Mouse (Mus musculus) heart, adult 2 months (tissue): ENCODE results near the gene Fam20c. TPM values are rescaled to one million over a fixed set of nuclear protein-coding genes. Genes with fewer than 3 reads are reported as not detected.

Source experiments
- DNase-seq, 2 experiments: peaks; one replicate each; pipeline ENCODE4 v3.0.0; 2021
- H3K27ac ChIP-seq: fragments of 200-600 bp; 2 replicates; pipeline ENCODE4 v1.8.1; 2022
- H3K27me3 ChIP-seq: fragments of 200-500 bp; 2 replicates; pipeline ENCODE4 v1.6.1; 2012; ENCODE audit warnings: mild to moderate bottlenecking, low read length, inconsistent platforms, mixed read lengths; ENCODE audit not compliant: control insufficient read depth, insufficient read depth
- H3K36me3 ChIP-seq: fragments of 200-500 bp; 2 replicates; pipeline ENCODE4 v1.6.1; 2012; ENCODE audit warnings: low read length, inconsistent platforms; ENCODE audit not compliant: control insufficient read depth, insufficient read depth
- H3K4me1 ChIP-seq: fragments of 200-500 bp; 2 replicates; pipeline ENCODE4 v1.6.1; 2011; ENCODE audit warnings: low read length; ENCODE audit not compliant: control insufficient read depth, insufficient read depth
- H3K4me3 ChIP-seq: fragments of 200-600 bp; 2 replicates; pipeline ENCODE4 v1.8.1; 2022
- H3K79me2 ChIP-seq: fragments of 200-500 bp; replicated peaks from 2 replicates; pipeline ENCODE4 v1.6.1; 2012; ENCODE audit warnings: mild to moderate bottlenecking, inconsistent platforms, low read length, moderate library complexity, mixed read lengths; ENCODE audit not compliant: control insufficient read depth, insufficient read depth
- H3K9ac ChIP-seq: fragments of 200-500 bp; 2 replicates; pipeline ENCODE4 v1.6.1; 2012; ENCODE audit warnings: low read depth, mild to moderate bottlenecking, control low read depth, inconsistent platforms, low read length, mixed read lengths
- CTCF ChIP-seq: fragments of 200-600 bp; IDR thresholded peaks from 2 replicates; pipeline ENCODE4 v1.8.1; 2022; ENCODE audit warnings: antibody characterized with exemption, mild to moderate bottlenecking, moderate library complexity
- EP300 ChIP-seq: fragments of 200-500 bp; IDR thresholded peaks from 2 replicates; pipeline ENCODE4 v1.6.1; 2011; ENCODE audit warnings: low read depth, low read length, control low read depth; ENCODE audit not compliant: insufficient read depth
- POLR2A ChIP-seq: fragments of 200-500 bp; IDR thresholded peaks from 2 replicates; pipeline ENCODE4 v1.6.1; 2011; ENCODE audit warnings: mild to moderate bottlenecking, low read depth, low read length, control low read depth; ENCODE audit not compliant: insufficient read depth
- WGBS: fragments of 180-500 bp; shearing (Covaris S2); methylation state at CpG from one replicate; pipeline ENCODE4 v1.1.7; 2018; 5-methylcytosine and 5-hydroxymethylcytosine counted together
- intact Hi-C: fragments of 180-260 bp; cut with DNase I; formaldehyde crosslinking; loops from one replicate; pipeline ENCODE4 v1.15.1; 2025
- polyA plus RNA-seq: library from polyadenylated mRNA; depleted of rRNA; stranded (reverse); fragments of >200 nt; gene quantifications from 2 replicates; pipeline ENCODE4 v1.2.3, GENCODE M21; 2012
- total RNA-seq, 2 experiments: library from RNA; stranded (reverse); gene quantifications; 2 replicates each; pipeline ENCODE4 v1.2.3; 2021

The Fam20c gene
- total and polyA plus RNA-seq, 3 experiments, result 10.0 to 14.7 (median 11.3) TPM

DNA sequence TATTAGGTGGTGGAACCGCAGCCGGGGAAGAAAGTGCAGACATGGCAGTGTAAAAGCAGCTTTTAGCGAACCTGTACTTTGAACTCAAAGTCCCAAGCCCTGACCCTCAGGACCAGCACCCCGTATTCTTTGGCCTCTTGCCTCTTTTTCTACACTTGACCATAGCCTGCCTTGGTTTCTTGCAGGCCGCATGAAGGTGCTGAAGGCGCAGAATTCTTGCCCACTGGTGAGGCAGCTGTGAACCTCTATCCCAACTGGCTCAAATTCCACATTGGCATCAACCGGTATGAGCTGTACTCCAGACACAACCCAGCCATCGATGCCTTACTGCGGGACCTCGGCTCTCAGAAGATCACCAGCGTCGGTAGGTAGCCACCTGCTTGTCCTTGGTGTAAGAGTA, 3.3 kb downstream of the Fam20c start:
- DNase-seq, result no peak
- intact Hi-C loops, result no loop called here
- TF ChIP-seq EP300, result no peak
- H3K27me3 ChIP-seq, result no peaks in the 10 kb centered on the region
- H3K4me1 ChIP-seq, result peaks cover 2% of the 10 kb centered on the region
- no peaks in the 10 kb centered on the region for H3K79me2 ChIP-seq
- 96% methylated on average over 12 of the region's 12 CpGs for WGBS
- H3K27ac ChIP-seq, result no peak overlapping the region
- H3K9ac ChIP-seq, result no peak overlapping the region
- no peak overlapping the region for H3K4me3 ChIP-seq
- H3K36me3 ChIP-seq, result no peaks in the 10 kb centered on the region; the same call in 1 of the 2 replicates

GRCm38 (mm10) chr5:138758533-138758932, 4.2 kb downstream of the Fam20c start:
- H3K4me3 ChIP-seq, result no peak overlapping the region
- no peak for TF ChIP-seq EP300
- no peak for TF ChIP-seq CTCF
- TF ChIP-seq POLR2A, result no peak
- peaks cover 2% of the 10 kb centered on the region for H3K4me1 ChIP-seq
- H3K79me2 ChIP-seq, result no peaks in the 10 kb centered on the region
- no peaks in the 10 kb centered on the region; the same call in 1 of the 2 replicates for H3K36me3 ChIP-seq
- WGBS, result 73% methylated on average over 3 of the region's 3 CpGs
- H3K9ac ChIP-seq, result no peak overlapping the region
- H3K27me3 ChIP-seq, result no peaks in the 10 kb centered on the region
- H3K27ac ChIP-seq, result no peak overlapping the region
- intact Hi-C loops, result no loop called here
- DNase-seq, result no peak

GRCm38 (mm10) chr5:138761836-138762334, 7.6 kb downstream of the Fam20c start:
- no peak for DNase-seq
- intact Hi-C loops, result no loop called here
- 64% methylated on average over 5 of the region's 5 CpGs for WGBS
- Histone ChIP-seq H3K79me2 (no peaks in the 10 kb centered on the region), H3K36me3 (no peaks in the 10 kb centered on the region; the same call in 1 of the 2 replicates), H3K27ac (no peak overlapping the region), H3K27me3 (no peaks in the 10 kb centered on the region), H3K9ac (no peak overlapping the region), H3K4me3 (no peak overlapping the region), H3K4me1 (peaks cover 2% of the 10 kb centered on the region; the same call in 1 of the 2 replicates)
- TF ChIP-seq EP300 (no peak), CTCF (no peak), POLR2A (no peak)

DNA sequence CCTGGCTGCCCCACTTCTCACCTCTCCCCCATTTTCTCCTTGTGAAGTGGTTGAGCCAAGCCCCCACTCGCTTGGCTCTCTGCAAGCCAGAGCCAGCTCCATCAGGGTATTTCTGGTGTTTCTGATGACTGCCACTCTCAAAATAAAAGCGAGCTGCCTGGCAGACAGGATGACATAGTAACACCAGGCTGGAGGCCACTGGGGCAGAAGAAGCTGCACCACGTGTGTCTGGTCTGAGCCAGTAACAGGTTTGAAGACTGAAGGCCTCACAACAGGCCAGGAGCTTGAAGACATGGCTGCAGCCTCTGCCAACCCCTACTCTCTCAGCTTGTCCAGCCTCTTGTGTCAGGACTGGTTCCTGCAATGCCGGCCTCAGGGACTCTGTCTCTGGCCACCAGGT, 8.0 kb downstream of the Fam20c start:
- TF ChIP-seq CTCF (no peak), POLR2A (no peak), EP300 (no peak)

GRCm38 (mm10) chr5:138764601-138765000, 10.3 kb downstream of the Fam20c start:
- no peaks in the 10 kb centered on the region for H3K79me2 ChIP-seq
- H3K4me3 ChIP-seq, result no peak overlapping the region
- no peak for DNase-seq
- TF ChIP-seq EP300 (no peak), CTCF (no peak), POLR2A (no peak)
- intact Hi-C loops, result no loop called here
- no peaks in the 10 kb centered on the region; the same call in 1 of the 2 replicates for H3K36me3 ChIP-seq
- no peak overlapping the region for H3K27ac ChIP-seq
- H3K27me3 ChIP-seq, result no peaks in the 10 kb centered on the region
- 85% methylated on average over 8 of the region's 8 CpGs for WGBS
- peaks cover 5% of the 10 kb centered on the region for H3K4me1 ChIP-seq
- H3K9ac ChIP-seq, result no peak overlapping the region

More for the DNA sequence above, 8.0 kb downstream of the Fam20c start:
- intact Hi-C loops, result no loop called here
- 66% methylated on average over 4 of the region's 4 CpGs for WGBS
- Histone ChIP-seq H3K4me1 (peaks cover 2% of the 10 kb centered on the region; the same call in 1 of the 2 replicates), H3K9ac (no peak overlapping the region), H3K79me2 (no peaks in the 10 kb centered on the region), H3K4me3 (no peak overlapping the region), H3K27me3 (no peaks in the 10 kb centered on the region), H3K27ac (no peak overlapping the region), H3K36me3 (no peaks in the 10 kb centered on the region; the same call in 1 of the 2 replicates)
- DNase-seq, result peak in 1 of 2 experiments; percentile 27

GRCm38 (mm10) chr5:138767650-138768049, 13.3 kb downstream of the Fam20c start:
- Histone ChIP-seq H3K36me3 (no peaks in the 10 kb centered on the region), H3K79me2 (no peaks in the 10 kb centered on the region), H3K27me3 (no peaks in the 10 kb centered on the region), H3K27ac (no peak overlapping the region), H3K9ac (no peak overlapping the region), H3K4me3 (no peak overlapping the region), H3K4me1 (peaks cover 3% of the 10 kb centered on the region; the same call in 1 of the 2 replicates)
- TF ChIP-seq EP300, result no peak
- no peak for TF ChIP-seq POLR2A
- no peak for TF ChIP-seq CTCF
- DNase-seq, result peak in 1 of 2 experiments; percentile 34
- intact Hi-C loops, result no loop called here
- 83% methylated on average over 11 of the region's 11 CpGs for WGBS
